Mouse (Mus musculus) limb, embryonic 14.5 days (tissue): ENCODE data around the gene Mepce. TPM values are rescaled to one million over a fixed set of nuclear protein-coding genes. Genes with fewer than 3 reads are reported as not detected.

Experiments
- ATAC-seq: fragments of 200-750 bp; cut with Nextera tagmentation; 2 replicates; pipeline ENCODE4 v1.8.0; 2017; ENCODE audit warnings: low read depth, moderate number of reproducible peaks, moderate TSS enrichment; ENCODE audit not compliant: low FRiP score
- DNase-seq: peaks from one replicate; pipeline ENCODE4 v3.0.0-alpha.2; 2015; ENCODE audit warnings: low spot score
- H3K27ac ChIP-seq: fragments of 300-500 bp; sonication (generic); replicated peaks from 2 replicates; pipeline ENCODE4 v1.5.1; 2014; ENCODE audit warnings: low read depth, mild to moderate bottlenecking, low read length, moderate library complexity, mixed read lengths
- H3K27me3 ChIP-seq: fragments of 300-500 bp; sonication (generic); 2 replicates; pipeline ENCODE4 v1.6.1; 2014; ENCODE audit warnings: low read length, mixed read lengths; ENCODE audit not compliant: control insufficient read depth, insufficient read depth
- H3K36me3 ChIP-seq: fragments of 300-500 bp; sonication (generic); 2 replicates; pipeline ENCODE4 v1.6.1; 2014; ENCODE audit warnings: mild to moderate bottlenecking, low read length, moderate library complexity, mixed read lengths; ENCODE audit not compliant: control insufficient read depth, insufficient read depth
- H3K4me1 ChIP-seq: fragments of 300-500 bp; sonication (generic); 2 replicates; pipeline ENCODE4 v1.6.1; 2014; ENCODE audit warnings: antibody characterized with exemption, low read length, mixed read lengths; ENCODE audit not compliant: control insufficient read depth, insufficient read depth
- H3K4me2 ChIP-seq: fragments of 300-500 bp; sonication (generic); replicated peaks from 2 replicates; pipeline ENCODE4 v1.6.1; 2014; ENCODE audit warnings: low read depth, mild to moderate bottlenecking, low read length, moderate library complexity; ENCODE audit not compliant: severe bottlenecking
- H3K4me3 ChIP-seq: fragments of 300-500 bp; sonication (generic); replicated peaks from 2 replicates; pipeline ENCODE4 v1.5.1; 2014; ENCODE audit warnings: low read length
- H3K9ac ChIP-seq: fragments of 300-500 bp; sonication (generic); 2 replicates; pipeline ENCODE4 v1.6.1; 2014; ENCODE audit warnings: mild to moderate bottlenecking, low read depth, low read length, moderate library complexity; ENCODE audit not compliant: severe bottlenecking
- H3K9me3 ChIP-seq: fragments of 300-500 bp; sonication (generic); 2 replicates; pipeline ENCODE4 v1.6.1; 2016; ENCODE audit warnings: low read length; ENCODE audit not compliant: control insufficient read depth
- POLR2A ChIP-seq: fragments of 200-500 bp; IDR thresholded peaks from 2 replicates; pipeline ENCODE4 v1.8.0; 2012; ENCODE audit warnings: inconsistent platforms, mild to moderate bottlenecking, moderate library complexity, borderline replicate concordance; ENCODE audit not compliant: insufficient read depth, insufficient read length; ENCODE audit errors: extremely low read depth
- WGBS: fragments of 180-500 bp; shearing (Covaris S2); extraction: QIAGEN DNeasy Blood & Tissue Kit; methylation state at CpG from one replicate; pipeline ENCODE4 v1.1.7; 2014; 5-methylcytosine and 5-hydroxymethylcytosine counted together
- polyA plus RNA-seq, 2 experiments: library from polyadenylated mRNA; depleted of rRNA in 1 of 2; stranded (reverse) in 1 of 2; unstranded in 1 of 2; fragments of >200 nt; fragmentation: Nextera tagmentation in 1 of 2; extraction: Ambion mirVana in 1 of 2; gene quantifications; 2 replicates each; pipeline versions ENCODE4 v1.2.1 to v1.2.3; 2012 to 2014

Gene Mepce
- polyA plus RNA-seq, 2 experiments: 13.9 to 42.0 TPM

GRCm38 (mm10) chr5:137742048-137742447 is 45.4 kb downstream of the Mepce start:
- 55% methylated on average over 10 of the region's 10 CpGs for WGBS
- DNase-seq: no peak
- Histone ChIP-seq H3K4me1 (peaks cover 13% of the 10 kb centered on the region; the same call in 1 of the 2 replicates), H3K36me3 (peaks cover 7% of the 10 kb centered on the region), H3K9ac (no peak overlapping the region), H3K4me2 (peak overlapping the region; percentile 93), H3K27ac (no peak overlapping the region), H3K4me3 (peak overlapping the region; percentile 63), H3K9me3 (no peaks in the 10 kb centered on the region), H3K27me3 (no peaks in the 10 kb centered on the region)
- ATAC-seq: no peak
- no peak for TF ChIP-seq POLR2A

DNA sequence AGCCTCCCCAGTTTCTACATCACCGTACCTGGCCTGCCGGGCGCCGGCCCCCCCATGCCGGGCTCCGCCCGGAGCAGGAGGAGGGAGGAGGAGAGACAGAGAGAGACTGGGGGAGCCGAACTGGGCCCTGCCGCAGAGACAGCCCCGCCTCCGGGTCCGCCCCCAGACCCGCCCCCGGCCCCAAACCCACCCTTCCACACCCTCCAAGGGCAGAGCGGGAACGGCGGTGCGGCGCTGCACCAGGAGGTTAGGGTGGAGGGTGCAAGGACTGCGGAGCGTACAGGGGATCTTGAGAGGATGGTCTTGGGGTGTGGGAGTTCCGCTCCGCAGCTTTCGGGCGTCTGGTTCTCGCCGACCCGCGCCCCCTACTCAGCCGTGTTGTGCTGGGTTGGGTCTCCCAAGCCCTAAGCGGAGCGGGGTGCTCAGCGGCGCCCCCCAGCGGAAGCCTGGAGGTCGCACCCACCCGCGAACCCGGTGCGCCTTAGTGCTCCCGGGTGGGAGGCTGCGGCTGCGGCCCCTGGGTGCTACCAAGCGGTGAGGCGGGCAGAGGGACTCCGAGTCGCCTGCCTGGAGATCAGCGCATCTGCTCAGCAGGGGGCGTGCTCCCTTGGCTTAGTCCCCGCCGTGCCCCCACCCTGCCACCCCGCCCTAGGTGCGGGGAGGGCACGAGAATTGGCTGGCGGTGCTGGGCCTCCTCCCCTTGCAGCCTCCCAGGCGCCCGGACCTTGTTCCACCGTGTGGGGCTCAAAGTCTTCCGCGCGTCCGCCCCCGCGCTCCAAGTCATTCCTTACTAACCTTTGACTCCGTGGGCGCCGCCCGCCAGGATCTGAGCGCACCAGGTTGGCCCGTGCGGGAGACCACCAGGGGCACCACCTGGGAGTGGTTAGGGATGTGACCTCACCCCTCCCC is 46.2 kb downstream of the Mepce start, which contains the start of gene Nyap1:
Nyap1 (minus strand) TSS at position 585 of the 909 bp plus-strand sequence.
- TF ChIP-seq POLR2A: peak; percentile 42; the same call in 1 of the 2 replicates
- Histone ChIP-seq H3K4me2 (peak within 1 kb of the TSS; percentile 93), H3K9me3 (no peaks in the 10 kb centered on the region), H3K27ac (peak within 1 kb of the TSS; percentile 26), H3K4me1 (peaks cover 13% of the 10 kb centered on the region; the same call in 1 of the 2 replicates), H3K9ac (peak within 1 kb of the TSS; percentile 70), H3K4me3 (peak within 1 kb of the TSS; percentile 63), H3K27me3 (no peaks in the 10 kb centered on the region), H3K36me3 (peaks cover 11% of the 10 kb centered on the region)
- WGBS: 2% methylated on average over 46 of the region's 71 CpGs
- ATAC-seq (peak; percentile 88), DNase-seq (peak; percentile 84)

GRCm38 (mm10) chr5:137740506-137740905 is 46.9 kb downstream of the Mepce start:
- 2% methylated on average over 10 of the region's 11 CpGs for WGBS
- DNase-seq: no peak

GRCm38 (mm10) chr5:137739471-137739870 is 48.0 kb downstream of the Mepce start:
- no peak for DNase-seq
- Histone ChIP-seq H3K27ac (no peak overlapping the region), H3K4me1 (peaks cover 12% of the 10 kb centered on the region; the same call in 1 of the 2 replicates), H3K27me3 (no peaks in the 10 kb centered on the region), H3K4me2 (peak overlapping the region; percentile 93; the same call in 1 of the 2 replicates), H3K36me3 (peaks cover 27% of the 10 kb centered on the region), H3K9ac (no peak overlapping the region), H3K4me3 (no peak overlapping the region), H3K9me3 (no peaks in the 10 kb centered on the region)
- TF ChIP-seq POLR2A: no peak
- 63% methylated on average over 9 of the region's 9 CpGs for WGBS
- ATAC-seq: no peak

More at GRCm38 (mm10) chr5:137740506-137740905, 46.9 kb downstream of the Mepce start:
- Histone ChIP-seq H3K4me3 (peak overlapping the region; percentile 63), H3K36me3 (peaks cover 19% of the 10 kb centered on the region), H3K9me3 (no peaks in the 10 kb centered on the region), H3K4me1 (peaks cover 13% of the 10 kb centered on the region; the same call in 1 of the 2 replicates), H3K4me2 (peak overlapping the region; percentile 93), H3K27ac (peak overlapping the region; percentile 26; the same call in 1 of the 2 replicates), H3K9ac (peak overlapping the region; percentile 70), H3K27me3 (no peaks in the 10 kb centered on the region)
- no peak for TF ChIP-seq POLR2A
- no peak; the same call in 1 of the 2 replicates for ATAC-seq

DNA sequence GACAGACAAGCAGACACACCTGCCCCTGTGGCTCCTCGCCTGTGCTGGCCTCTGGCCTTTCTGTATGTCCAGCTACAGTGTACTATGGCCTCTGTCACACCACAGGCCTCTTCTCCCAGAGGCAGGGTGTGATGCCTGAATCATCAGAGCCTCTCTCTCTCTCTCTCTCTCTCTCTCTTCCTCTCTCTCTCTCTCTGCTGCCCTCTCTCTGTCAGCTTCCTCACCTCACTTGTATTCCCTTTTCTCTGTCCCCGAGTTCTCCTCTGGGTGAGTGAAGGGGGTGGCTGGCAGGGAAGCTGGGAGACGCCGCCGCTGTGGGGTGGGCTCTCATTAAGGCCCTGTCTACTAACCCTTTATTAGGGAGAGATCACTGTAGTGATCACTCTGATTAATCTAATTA is 48.9 kb downstream of the Mepce start:
- DNase-seq (no peak), ATAC-seq (no peak)
- Histone ChIP-seq H3K27ac (no peak overlapping the region), H3K9ac (no peak overlapping the region), H3K9me3 (no peaks in the 10 kb centered on the region), H3K4me3 (no peak overlapping the region), H3K4me2 (no peak overlapping the region), H3K27me3 (no peaks in the 10 kb centered on the region), H3K36me3 (peaks cover 34% of the 10 kb centered on the region), H3K4me1 (peaks cover 15% of the 10 kb centered on the region; the same call in 1 of the 2 replicates)
- 50% methylated on average over 5 of the region's 5 CpGs for WGBS
- TF ChIP-seq POLR2A: no peak
